Mouse (Mus musculus) C2C12 (cell line): Measurements from ENCODE around the gene Aip.

ENCODE experiments used
- CTCF ChIP-seq: IDR thresholded peaks from one replicate; pipeline ENCODE4 v1.5.1; 2011; ENCODE audit not compliant: control insufficient read depth, insufficient read depth, insufficient read length
- MAX ChIP-seq: IDR thresholded peaks from one replicate; pipeline ENCODE4 v1.6.1; 2011; ENCODE audit warnings: mild to moderate bottlenecking, control low read depth
- MYOD1 ChIP-seq: IDR thresholded peaks from one replicate; pipeline ENCODE4 v1.6.1; 2011; ENCODE audit warnings: low read depth; ENCODE audit not compliant: control insufficient read depth, insufficient read length
- MYOG ChIP-seq: IDR thresholded peaks from one replicate; pipeline ENCODE4 v1.6.1; 2011; ENCODE audit not compliant: control insufficient read depth, insufficient read length; ENCODE audit errors: extremely low read depth
- USF1 ChIP-seq: IDR thresholded peaks from one replicate; pipeline ENCODE4 v1.6.1; 2011; ENCODE audit warnings: low read depth, mild to moderate bottlenecking, control low read depth, moderate library complexity

- TF ChIP-seq CTCF = no peak
- TF ChIP-seq MAX = no peak
- no peak for TF ChIP-seq MYOG
- TF ChIP-seq USF1 = no peak
- TF ChIP-seq MYOD1 = no peak
Measured at GRCm38 (mm10) chr19:4103294-4103693, 22.4 kb downstream of the Aip start.
